Mouse (Mus musculus) right cerebral cortex, postnatal 25 days (tissue): ENCODE results near the gene A330070K13Rik.
A peak's percentile ranks its signal among the peaks of the same experiment; 100 is the strongest.

Source experiments
- DNase-seq: peaks from one replicate; pipeline ENCODE4 v3.0.0; 2022

A330070K13Rik gene

GRCm38 (mm10) chr5:130384222-130384912 lies at the start of gene A330070K13Rik:
Gene A330070K13Rik (minus strand): TSS chr5:130384631.
- peak; percentile 44 for DNase-seq

GRCm38 (mm10) chr5:130411516-130411915 lies 27.1 kb upstream of the A330070K13Rik start:
- peak; percentile 15 for DNase-seq

- no peak for DNase-seq
These were observed 25.3 kb upstream of the A330070K13Rik start for GRCm38 (mm10) chr5:130409706-130410105.

GRCm38 (mm10) chr5:130405201-130405600 lies 20.8 kb upstream of the A330070K13Rik start:
- peak; percentile 40 for DNase-seq

- DNase-seq, result no peak
These were observed 15.9 kb upstream of the A330070K13Rik start for GRCm38 (mm10) chr5:130400136-130400917.

- DNase-seq, result no peak
These were observed 10.7 kb upstream of the A330070K13Rik start for GRCm38 (mm10) chr5:130395142-130395541.

GRCm38 (mm10) chr5:130394386-130394785 lies 10.0 kb upstream of the A330070K13Rik start:
- DNase-seq, result no peak

GRCm38 (mm10) chr5:130393618-130394355 lies 9.4 kb upstream of the A330070K13Rik start:
- no peak for DNase-seq

GRCm38 (mm10) chr5:130386418-130386817 lies 2.0 kb upstream of the A330070K13Rik start:
- no peak for DNase-seq

- no peak for DNase-seq
These were observed 9.0 kb downstream of the A330070K13Rik start for GRCm38 (mm10) chr5:130375411-130375810.

GRCm38 (mm10) chr5:130369237-130369636 lies 15.2 kb downstream of the A330070K13Rik start, which contains the start of gene Caln1:
Gene Caln1 (plus strand): TSS chr5:130369455.
- no peak for DNase-seq

GRCm38 (mm10) chr5:130368236-130368635 lies 16.2 kb downstream of the A330070K13Rik start:
- DNase-seq, result no peak

- DNase-seq, result no peak
These were observed 20.7 kb downstream of the A330070K13Rik start for GRCm38 (mm10) chr5:130363773-130364172.

GRCm38 (mm10) chr5:130363111-130363510 lies 21.3 kb downstream of the A330070K13Rik start:
- no peak for DNase-seq

GRCm38 (mm10) chr5:130355223-130355622 lies 29.2 kb downstream of the A330070K13Rik start:
- no peak for DNase-seq

- DNase-seq, result no peak
These were observed 38.6 kb downstream of the A330070K13Rik start for GRCm38 (mm10) chr5:130345871-130346270.

- DNase-seq, result no peak
These were observed 39.4 kb downstream of the A330070K13Rik start for GRCm38 (mm10) chr5:130344999-130345398.

- DNase-seq, result no peak
These were observed 43.8 kb downstream of the A330070K13Rik start for GRCm38 (mm10) chr5:130340656-130341055.

GRCm38 (mm10) chr5:130335462-130335861 lies 49.0 kb downstream of the A330070K13Rik start:
- DNase-seq, result no peak

- DNase-seq, result no peak
These were observed 50.5 kb downstream of the A330070K13Rik start for GRCm38 (mm10) chr5:130333971-130334370.

- DNase-seq, result no peak
These were observed 50.9 kb downstream of the A330070K13Rik start for GRCm38 (mm10) chr5:130333566-130333965.

GRCm38 (mm10) chr5:130331206-130331605 lies 53.2 kb downstream of the A330070K13Rik start:
- DNase-seq, result no peak

GRCm38 (mm10) chr5:130330801-130331200 lies 53.6 kb downstream of the A330070K13Rik start:
- DNase-seq, result no peak
